Mouse (Mus musculus): ENCODE measurements around the gene Lin54.

GRCm38 (mm10) chr5:100520223-100520622 lies 19.8 kb upstream of the Lin54 start:
- TF ChIP-seq CTCF (IDR thresholded peaks at IDR 0.05; ENCODE audit: low read depth) (no peak), EP300 (IDR thresholded peaks at IDR 0.05; ENCODE audit: low read depth) (no peak)
